8 mouse cellular contexts compared by ENCODE assay signal in genomic region chr6:91514737-91515362, GRCm38 (mm10). TPM values are rescaled to one million over a fixed set of nuclear protein-coding genes. Genes with fewer than 3 reads are reported as not detected.
A peak's percentile ranks its signal among the peaks of the same experiment; 100 is the strongest.
DNase-seq lines count a peak whose midpoint lies in the region; ATAC-seq and TF ChIP-seq lines count a peak whose summit lies in the region.

No protein-coding gene starts in this region.

- peak overlapping the region; percentile 66 for H3K9ac ChIP-seq in intestine, embryonic 14.5 days (ENCODE audit: low read length)

- H3K4me3 ChIP-seq in layer of hippocampus, adult 2 months, result peak overlapping the region; percentile 63
- H3K4me3 ChIP-seq in brown adipose tissue, adult 24 weeks (ENCODE audit: insufficient read depth, low read depth, low read length), result peak overlapping the region; percentile 83
- peak overlapping the region; percentile 75 for H3K4me3 ChIP-seq in intestine, embryonic 14.5 days (ENCODE audit: low read depth, low read length)
- peak overlapping the region; percentile 88 for H3K4me3 ChIP-seq in myocyte

- no peak for DNase-seq in layer of hippocampus, adult 2 months (ENCODE audit: low spot score in 2 of 2)
- no peak for DNase-seq in layer of hippocampus, adult 9-11 months
- DNase-seq in intestine, embryonic 14.5 days (ENCODE audit: low spot score), result peak; percentile 64
- no peak for DNase-seq in adrenal gland, postnatal 36 days
- DNase-seq in adrenal gland, adult 18-20 months (ENCODE audit: low spot score in 2 of 2), result no peak
- DNase-seq in right cerebral cortex, adult 2 months (ENCODE audit: low spot score in 2 of 2), result no peak

- no peaks in the 10 kb centered on the region for H3K9me3 ChIP-seq in intestine, embryonic 14.5 days (ENCODE audit: control insufficient read depth, low read length)

- peak overlapping the region; percentile 66 for H3K4me2 ChIP-seq in intestine, embryonic 14.5 days (ENCODE audit: low read length)
- H3K4me2 ChIP-seq in myocyte (ENCODE audit: low read depth), result peak overlapping the region; percentile 96

- H3K79me2 ChIP-seq in myocyte (ENCODE audit: control insufficient read depth, insufficient read depth), result peaks cover 24% of the 10 kb centered on the region

- peak overlapping the region; percentile 79; the same call in 1 of the 2 replicates for H3K27ac ChIP-seq in layer of hippocampus, adult 2 months
- H3K27ac ChIP-seq in brown adipose tissue, adult 24 weeks (replicated peaks; ENCODE audit: low read depth, low read length), result no peak overlapping the region; the same call in 1 of the 2 replicates
- no peak overlapping the region for H3K27ac ChIP-seq in intestine, embryonic 14.5 days (ENCODE audit: low read depth)

- WGBS in intestine, embryonic 14.5 days, result 20% methylated on average over 10 of the region's 10 CpGs

- no peak for TF ChIP-seq POLR2A in myocyte (IDR thresholded peaks at IDR 0.05; ENCODE audit: insufficient read length, low read depth)

- no peak for ATAC-seq in intestine, embryonic 14.5 days (replicated peaks; ENCODE audit: low FRiP score, low TSS enrichment, low read depth)

- peak overlapping the region; percentile 25 for H3ac ChIP-seq in myocyte (ENCODE audit: control insufficient read depth, insufficient read length)

- H3K4me1 ChIP-seq in brown adipose tissue, adult 24 weeks (ENCODE audit: control insufficient read depth, insufficient read depth, insufficient read length, low read length), result peaks cover 3% of the 10 kb centered on the region; the same call in 1 of the 2 replicates
- H3K4me1 ChIP-seq in intestine, embryonic 14.5 days (replicated peaks; ENCODE audit: control insufficient read depth, insufficient read depth, low read length), result peaks cover 16% of the 10 kb centered on the region

- TF ChIP-seq CTCF in layer of hippocampus, adult 2 months (conservative IDR thresholded peaks at IDR 0.05), result no peak

- H3K27me3 ChIP-seq in intestine, embryonic 14.5 days (replicated peaks; ENCODE audit: control insufficient read depth, insufficient read depth, low read length), result no peaks in the 10 kb centered on the region
- H3K27me3 ChIP-seq in myocyte (ENCODE audit: control insufficient read depth, insufficient read depth, insufficient read length), result no peaks in the 10 kb centered on the region

- H3K36me3 ChIP-seq in intestine, embryonic 14.5 days (ENCODE audit: control insufficient read depth, insufficient read depth, low read length), result peaks cover 28% of the 10 kb centered on the region
- H3K36me3 ChIP-seq in myocyte (ENCODE audit: control insufficient read depth, insufficient read depth), result peaks cover 6% of the 10 kb centered on the region

TF ChIP-seq in myocyte, 11 proteins besides CTCF, POLR2A, EP300 and RAD21:
- TF ChIP-seq MAX (IDR thresholded peaks at IDR 0.05; ENCODE audit: low read depth), result no peak
- TF ChIP-seq E2F4 (IDR thresholded peaks at IDR 0.05; ENCODE audit: insufficient read depth), result no peak
- TF ChIP-seq CEBPB (IDR thresholded peaks at IDR 0.05; ENCODE audit: insufficient read depth, poor library complexity, severe bottlenecking), result no peak
- no peak for TF ChIP-seq SRF (IDR thresholded peaks at IDR 0.05; ENCODE audit: control insufficient read depth, insufficient read length, low read depth)
- TF ChIP-seq MYOG (IDR thresholded peaks at IDR 0.05; ENCODE audit: control insufficient read depth in 1 of 3, insufficient read depth in 1 of 3, insufficient read length in 2 of 3, low read depth in 2 of 3), result no peak
- TF ChIP-seq TCF12 (IDR thresholded peaks at IDR 0.05; ENCODE audit: insufficient read depth, poor library complexity, severe bottlenecking), result no peak

RNA-seq across cellular contexts. Expression of gene Xpc, which starts 0.8 kb away (rescaled TPM):
- total RNA-seq in layer of hippocampus, adult 2 months (2021), result 10 to 100 TPM; 12.2 to 14.0 TPM
- 8.6 and 15.5 TPM in 2 replicates for polyA plus RNA-seq in brown adipose tissue, adult 24 weeks (2012; ENCODE audit: insufficient read depth, insufficient read length, missing spikeins)
- 16.4 and 18.9 TPM in 2 replicates for polyA plus RNA-seq in intestine, embryonic 14.5 days (2014; fragmentation: Nextera tagmentation; extraction: Ambion mirVana)
- 7.4 TPM for polyA plus RNA-seq in myocyte (2012; fragmentation: generic; extraction: Trizol)
- total RNA-seq in adrenal gland, postnatal 36 days (2021), result 10 to 100 TPM; 13.6 to 18.1 TPM
- 10 to 100 TPM; 13.1 to 16.5 TPM for total RNA-seq in adrenal gland, adult 18-20 months (2021)

RNA-seq across cellular contexts. Expression of gene Lsm3, which starts 0.9 kb away (rescaled TPM):
- 10 to 100 TPM; 35.0 to 36.9 TPM for total RNA-seq in layer of hippocampus, adult 2 months (2021)
- polyA plus RNA-seq in brown adipose tissue, adult 24 weeks (2012; ENCODE audit: insufficient read depth, insufficient read length, missing spikeins), result 50.9 and 64.4 TPM in 2 replicates
- polyA plus RNA-seq in intestine, embryonic 14.5 days (2014; fragmentation: Nextera tagmentation; extraction: Ambion mirVana), result 311 and 312 TPM in 2 replicates
- polyA plus RNA-seq in myocyte (2012; fragmentation: generic; extraction: Trizol), result 69.5 TPM
- 10 to 100 TPM; 34.1 to 36.5 TPM for total RNA-seq in adrenal gland, postnatal 36 days (2021)
- total RNA-seq in adrenal gland, adult 18-20 months (2021), result 10 to 100 TPM; 36.4 to 40.5 TPM

RNA-seq across cellular contexts. Expression of gene Tmem43, which starts 41.3 kb away (rescaled TPM):
- total RNA-seq in layer of hippocampus, adult 2 months (2021), result 10 to 100 TPM; 28.3 to 28.7 TPM
- 33.9 and 34.2 TPM in 2 replicates for polyA plus RNA-seq in brown adipose tissue, adult 24 weeks (2012; ENCODE audit: insufficient read depth, insufficient read length, missing spikeins)
- polyA plus RNA-seq in intestine, embryonic 14.5 days (2014; fragmentation: Nextera tagmentation; extraction: Ambion mirVana), result 45.4 and 48.3 TPM in 2 replicates
- polyA plus RNA-seq in myocyte (2012; fragmentation: generic; extraction: Trizol), result 84.1 TPM
- 10 to 100 TPM; 44.3 to 46.2 TPM for total RNA-seq in adrenal gland, postnatal 36 days (2021)
- 10 to 100 TPM; 45.9 to 55.6 TPM for total RNA-seq in adrenal gland, adult 18-20 months (2021)

RNA-seq across cellular contexts. Expression of gene Chchd4, which starts 41.5 kb away (rescaled TPM):
- total RNA-seq in layer of hippocampus, adult 2 months (2021), result 10 to 100 TPM; 19.3 to 21.8 TPM
- polyA plus RNA-seq in brown adipose tissue, adult 24 weeks (2012; ENCODE audit: insufficient read depth, insufficient read length, missing spikeins), result 15.7 and 19.6 TPM in 2 replicates
- 37.7 and 38.5 TPM in 2 replicates for polyA plus RNA-seq in intestine, embryonic 14.5 days (2014; fragmentation: Nextera tagmentation; extraction: Ambion mirVana)
- 13.1 TPM for polyA plus RNA-seq in myocyte (2012; fragmentation: generic; extraction: Trizol)
- total RNA-seq in adrenal gland, postnatal 36 days (2021), result 10 to 100 TPM; 18.5 to 21.0 TPM
- 10 to 100 TPM; 19.5 to 21.5 TPM for total RNA-seq in adrenal gland, adult 18-20 months (2021)
